Mouse (Mus musculus) frontal cortex, postnatal 36 days (tissue): Measurements from ENCODE around the gene Ctbs.

ENCODE experiments used
- DNase-seq, 2 experiments: peaks; one replicate each; pipeline ENCODE4 v3.0.0; 2022; ENCODE audit warnings: low spot score in 2 of 2

The Ctbs gene

GRCm38 (mm10) chr3:146494941-146495340 lies 45.3 kb downstream of the Ctbs start:
- DNase-seq = no peak

DNA sequence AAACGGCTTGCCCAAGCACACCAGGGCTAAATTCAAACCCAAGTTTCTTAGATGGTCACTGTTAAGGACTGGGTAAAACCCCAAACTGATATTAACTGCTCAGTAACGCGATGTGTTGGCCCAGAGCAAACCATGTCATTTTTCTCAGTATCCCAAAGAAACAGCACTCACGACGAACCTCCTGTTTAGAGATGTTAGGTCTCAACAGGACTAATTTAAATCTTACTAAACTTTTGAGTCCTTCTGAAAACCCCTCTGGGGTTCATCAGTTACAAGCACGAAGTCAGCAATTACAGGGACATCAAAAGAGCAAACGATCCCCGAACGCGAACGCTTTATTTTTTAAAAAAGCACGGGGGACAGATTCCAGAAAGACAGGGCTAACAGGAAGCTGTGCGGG lies 49.4 kb downstream of the Ctbs start:
- DNase-seq = no peak

- DNase-seq = peak; percentile 52 to 55
Observed at GRCm38 (mm10) chr3:146499431-146500002, 49.9 kb downstream of the Ctbs start, which contains the start of the genes Spata1 and Gng5. Gene Spata1 (minus strand): TSS chr3:146499753. Gene Gng5 (plus strand): TSS chr3:146499807.

GRCm38 (mm10) chr3:146500003-146500809 lies 50.6 kb downstream of the Ctbs start:
- DNase-seq = peak in 1 of 2 experiments; percentile 12

- no peak for DNase-seq
Observed at GRCm38 (mm10) chr3:146500810-146501201, 51.2 kb downstream of the Ctbs start.

GRCm38 (mm10) chr3:146501601-146502123 lies 52.1 kb downstream of the Ctbs start:
- DNase-seq = no peak

- DNase-seq = no peak
Observed at GRCm38 (mm10) chr3:146506711-146507110, 57.1 kb downstream of the Ctbs start.
